Mouse (Mus musculus) hindbrain, embryonic 12.5 days (tissue): ENCODE data around the gene Fam57b. TPM values are rescaled to one million over a fixed set of nuclear protein-coding genes. Genes with fewer than 3 reads are reported as not detected.

Source experiments
- ATAC-seq: fragments of 200-750 bp; cut with Nextera tagmentation; 2 replicates; pipeline ENCODE4 v1.8.0; 2017; ENCODE audit warnings: moderate TSS enrichment; ENCODE audit not compliant: low FRiP score
- H3K27ac ChIP-seq: fragments of 300-500 bp; sonication (generic); 2 replicates; pipeline ENCODE4 v1.5.1; 2016; ENCODE audit warnings: mild to moderate bottlenecking
- H3K27me3 ChIP-seq: fragments of 300-500 bp; sonication (generic); 2 replicates; pipeline ENCODE4 v1.6.1; 2016; ENCODE audit warnings: mild to moderate bottlenecking
- H3K36me3 ChIP-seq: fragments of 300-500 bp; sonication (generic); 2 replicates; pipeline ENCODE4 v1.6.1; 2016; ENCODE audit warnings: mild to moderate bottlenecking
- H3K4me1 ChIP-seq: fragments of 300-500 bp; sonication (generic); 2 replicates; pipeline ENCODE4 v1.6.1; 2016
- H3K4me2 ChIP-seq: fragments of 300-500 bp; sonication (generic); replicated peaks from 2 replicates; pipeline ENCODE4 v1.6.1; 2016; ENCODE audit warnings: mild to moderate bottlenecking
- H3K4me3 ChIP-seq: fragments of 300-500 bp; sonication (generic); 2 replicates; pipeline ENCODE4 v1.5.1; 2016; ENCODE audit warnings: mild to moderate bottlenecking
- H3K9ac ChIP-seq: fragments of 300-500 bp; sonication (generic); 2 replicates; pipeline ENCODE4 v1.6.1; 2016; ENCODE audit warnings: mild to moderate bottlenecking, moderate library complexity
- H3K9me3 ChIP-seq: fragments of 300-500 bp; sonication (generic); replicated peaks from 2 replicates; pipeline ENCODE4 v1.6.1; 2016; ENCODE audit warnings: mild to moderate bottlenecking
- WGBS: fragments of 180-500 bp; shearing (Covaris S2); methylation state at CpG from one replicate; pipeline ENCODE4 v1.1.7; 2016; 5-methylcytosine and 5-hydroxymethylcytosine counted together
- polyA plus RNA-seq: library from polyadenylated mRNA; unstranded; fragments of >200 nt; fragmentation: Nextera tagmentation; extraction: Ambion mirVana; gene quantifications from 2 replicates; pipeline ENCODE4 v1.2.1, GENCODE M21; 2016

Gene Fam57b
- polyA plus RNA-seq, 1 experiment from 2014 or later, result 23.7 TPM

DNA sequence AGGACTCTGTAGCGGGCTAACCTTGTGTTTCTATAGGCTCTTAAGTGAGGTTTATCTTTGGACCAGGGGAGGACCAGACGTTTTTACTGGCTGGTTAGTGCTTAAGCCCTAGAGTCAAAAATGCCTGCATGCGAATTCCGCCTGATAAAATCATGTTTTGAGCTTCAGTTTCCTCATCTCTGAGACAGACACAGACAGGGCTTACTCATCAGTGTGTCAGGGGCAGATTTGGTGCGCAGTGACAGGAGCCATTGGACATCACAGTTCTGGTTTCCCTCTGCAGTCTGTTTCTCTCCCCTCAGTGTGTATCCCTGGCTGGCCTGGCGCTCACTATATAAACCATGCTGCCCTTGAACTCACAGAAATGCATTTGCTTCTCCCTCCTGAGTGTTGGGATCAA, 5.7 kb downstream of the Fam57b start:
- Histone ChIP-seq H3K4me2 (no peak overlapping the region), H3K9me3 (no peaks in the 10 kb centered on the region), H3K4me1 (peaks cover 22% of the 10 kb centered on the region), H3K36me3 (peaks cover 10% of the 10 kb centered on the region; the same call in 1 of the 2 replicates), H3K4me3 (no peak overlapping the region), H3K27me3 (no peaks in the 10 kb centered on the region), H3K9ac (no peak overlapping the region), H3K27ac (no peak overlapping the region)
- ATAC-seq, result no peak
- 91% methylated on average over 6 of the region's 6 CpGs for WGBS

DNA sequence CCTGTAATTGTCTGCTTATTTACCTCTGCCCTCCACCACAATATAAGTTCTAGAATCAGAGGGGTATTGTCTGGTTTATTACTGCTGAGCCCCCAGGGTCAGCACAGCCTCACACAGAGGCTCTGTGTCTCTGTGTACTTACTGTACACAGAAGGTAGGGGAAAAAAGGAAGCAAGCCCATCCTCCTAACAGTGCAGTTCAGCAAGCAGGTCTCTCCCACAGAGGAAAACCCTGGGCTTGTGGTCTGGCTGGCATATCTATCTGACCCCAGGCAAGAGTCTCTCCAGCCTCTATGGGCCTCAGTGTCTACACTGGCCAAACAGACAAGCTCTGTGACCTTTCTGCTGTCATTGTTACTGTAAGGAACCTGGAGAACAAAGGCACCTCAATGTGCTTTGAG, 6.3 kb downstream of the Fam57b start:
- Histone ChIP-seq H3K36me3 (peaks cover 10% of the 10 kb centered on the region; the same call in 1 of the 2 replicates), H3K9ac (no peak overlapping the region), H3K9me3 (no peaks in the 10 kb centered on the region), H3K27ac (no peak overlapping the region), H3K4me3 (no peak overlapping the region), H3K27me3 (no peaks in the 10 kb centered on the region), H3K4me1 (peaks cover 25% of the 10 kb centered on the region), H3K4me2 (no peak overlapping the region)
- ATAC-seq, result no peak

DNA sequence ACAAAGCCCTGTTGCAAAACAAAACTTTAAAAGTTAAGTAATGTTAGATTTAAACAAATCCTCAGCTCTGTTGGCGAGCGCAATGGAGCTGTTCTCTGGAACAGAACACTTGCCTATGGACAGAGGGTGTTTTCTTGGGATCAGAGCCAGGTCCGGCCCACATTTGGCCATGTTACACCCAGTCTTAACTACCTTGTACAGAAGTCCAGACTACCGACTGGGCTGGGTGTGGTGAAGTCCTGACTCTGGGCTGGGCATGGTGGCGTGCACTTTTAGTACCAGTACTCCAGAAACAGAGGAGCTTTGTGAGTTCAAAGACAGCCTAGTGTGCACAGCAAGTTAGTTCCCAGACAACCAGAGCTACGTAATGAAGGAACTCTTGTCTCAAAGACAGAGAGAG, 9.5 kb downstream of the Fam57b start:
- 82% methylated on average over 6 of the region's 6 CpGs for WGBS

DNA sequence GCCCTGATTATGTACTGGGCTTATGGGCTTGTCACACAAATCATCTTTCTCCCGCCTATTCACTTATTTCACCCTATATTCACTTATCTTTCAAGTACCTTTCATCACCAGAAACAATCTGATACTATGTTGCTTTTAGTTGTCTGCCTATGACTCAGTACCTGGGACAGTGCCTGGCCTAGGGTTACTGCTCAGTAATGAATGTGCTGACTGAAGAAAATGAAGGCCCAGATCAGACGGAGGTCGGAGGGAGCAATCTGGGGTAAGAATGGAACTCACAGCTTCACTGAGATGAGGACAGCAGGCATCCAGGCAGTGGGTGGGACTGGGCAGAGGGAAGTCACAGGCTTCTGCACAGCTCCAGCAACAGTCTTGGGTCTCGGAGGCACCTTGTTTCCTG, 9.9 kb downstream of the Fam57b start:
- no peak for ATAC-seq
- peaks cover 10% of the 10 kb centered on the region; the same call in 1 of the 2 replicates for H3K36me3 ChIP-seq
- peak overlapping the region; percentile 83; the same call in 1 of the 2 replicates for H3K9ac ChIP-seq
- no peak overlapping the region for H3K27ac ChIP-seq
- H3K4me1 ChIP-seq, result peaks cover 17% of the 10 kb centered on the region
- peak overlapping the region; percentile 91 for H3K4me2 ChIP-seq
- peak overlapping the region; percentile 64; the same call in 1 of the 2 replicates for H3K4me3 ChIP-seq
- no peaks in the 10 kb centered on the region for H3K27me3 ChIP-seq
- WGBS, result 70% methylated on average over 4 of the region's 4 CpGs
- no peaks in the 10 kb centered on the region for H3K9me3 ChIP-seq

More for the DNA sequence above, 9.5 kb downstream of the Fam57b start:
- Histone ChIP-seq H3K27me3 (no peaks in the 10 kb centered on the region), H3K9ac (no peak overlapping the region), H3K4me2 (no peak overlapping the region), H3K27ac (no peak overlapping the region), H3K4me3 (no peak overlapping the region), H3K36me3 (peaks cover 10% of the 10 kb centered on the region; the same call in 1 of the 2 replicates), H3K9me3 (no peaks in the 10 kb centered on the region), H3K4me1 (peaks cover 17% of the 10 kb centered on the region)
- no peak for ATAC-seq

DNA sequence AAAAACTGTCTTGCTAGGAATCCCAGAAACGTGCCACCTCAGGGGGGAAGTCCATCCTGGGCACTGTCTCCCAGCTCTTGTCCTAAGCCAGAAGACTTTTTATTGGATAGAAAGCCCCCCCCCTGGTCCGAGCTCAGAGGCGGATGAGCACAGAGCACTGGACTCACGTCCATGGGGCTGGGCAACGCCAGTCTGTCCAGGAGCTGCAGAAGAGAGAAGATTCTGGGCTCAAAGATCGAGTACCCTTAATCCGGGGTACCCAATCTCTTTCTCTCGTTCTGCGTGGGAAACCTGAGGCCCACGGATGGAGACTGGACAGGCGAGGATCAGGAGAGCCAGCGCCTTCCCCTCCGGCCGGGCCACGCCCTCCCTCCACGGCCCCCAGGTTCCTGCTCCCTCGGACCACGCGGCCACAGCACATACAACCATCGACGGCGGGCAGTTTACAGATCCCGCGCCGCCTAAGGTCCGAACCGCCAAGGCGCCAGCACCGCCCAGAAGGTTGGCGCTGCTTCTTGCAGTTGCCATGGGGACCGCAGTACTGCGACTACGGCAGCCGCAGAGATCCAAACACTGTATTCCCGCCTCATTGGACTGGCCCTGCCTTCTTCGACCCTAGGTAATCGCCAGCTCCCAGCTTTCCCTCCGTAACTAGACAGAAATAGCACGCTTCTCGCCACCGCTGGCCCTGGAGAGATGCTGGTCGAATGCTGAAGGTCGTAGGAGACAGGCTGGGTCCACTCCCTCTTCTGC, 11.4 kb downstream of the Fam57b start:
- no peaks in the 10 kb centered on the region for H3K9me3 ChIP-seq
- ATAC-seq, result peak; percentile 90
- H3K4me2 ChIP-seq, result peak overlapping the region; percentile 91
- under 1% methylated on average over 43 of the region's 43 CpGs for WGBS
- peak overlapping the region; percentile 83 for H3K9ac ChIP-seq
- H3K4me3 ChIP-seq, result peak overlapping the region; percentile 64
- no peaks in the 10 kb centered on the region for H3K27me3 ChIP-seq
- peaks cover 4% of the 10 kb centered on the region; the same call in 1 of the 2 replicates for H3K36me3 ChIP-seq
- H3K27ac ChIP-seq, result peak overlapping the region; percentile 77
- H3K4me1 ChIP-seq, result peaks cover 17% of the 10 kb centered on the region

DNA sequence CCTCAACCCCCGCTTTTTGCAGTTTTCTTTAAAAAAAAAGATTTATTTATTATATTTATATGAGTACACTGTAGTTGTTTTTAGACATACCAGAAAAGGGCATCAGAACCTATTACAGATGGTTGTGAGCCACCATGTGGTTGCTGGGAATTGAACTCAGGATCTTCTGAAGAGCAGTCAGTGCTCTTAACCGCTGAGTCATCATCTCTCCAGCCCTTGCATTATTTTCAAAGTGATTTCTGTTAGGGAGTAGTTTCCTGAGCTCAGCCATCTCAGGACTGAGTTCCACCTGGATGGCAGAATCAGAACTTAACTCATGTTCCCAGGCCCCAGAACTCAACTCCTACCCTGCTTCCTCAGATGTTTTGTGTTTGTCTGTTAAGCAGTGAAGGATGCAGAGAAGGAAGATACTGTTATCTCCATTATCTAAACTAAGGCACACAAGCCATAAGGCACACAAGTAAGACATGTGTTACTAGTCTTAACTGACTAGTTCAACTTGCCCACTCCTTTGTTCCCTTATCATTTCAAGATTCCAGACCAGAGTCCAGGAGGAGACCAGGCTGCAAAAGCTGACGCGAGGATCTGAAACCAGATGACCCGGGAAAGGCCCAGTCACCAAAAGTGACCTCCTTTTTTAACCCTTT, 12.4 kb downstream of the Fam57b start:
- no peaks in the 10 kb centered on the region for H3K36me3 ChIP-seq
- no peak overlapping the region for H3K4me3 ChIP-seq
- H3K27ac ChIP-seq, result no peak overlapping the region
- no peaks in the 10 kb centered on the region for H3K27me3 ChIP-seq
- 0 out of 2 replicates have a peak overlapping the region, but pooled peaks have one; percentile 91 for H3K4me2 ChIP-seq
- peak overlapping the region; percentile 83; the same call in 1 of the 2 replicates for H3K9ac ChIP-seq
- no peaks in the 10 kb centered on the region for H3K9me3 ChIP-seq
- ATAC-seq, result no peak
- H3K4me1 ChIP-seq, result peaks cover 17% of the 10 kb centered on the region
- 59% methylated on average over 5 of the region's 5 CpGs for WGBS

DNA sequence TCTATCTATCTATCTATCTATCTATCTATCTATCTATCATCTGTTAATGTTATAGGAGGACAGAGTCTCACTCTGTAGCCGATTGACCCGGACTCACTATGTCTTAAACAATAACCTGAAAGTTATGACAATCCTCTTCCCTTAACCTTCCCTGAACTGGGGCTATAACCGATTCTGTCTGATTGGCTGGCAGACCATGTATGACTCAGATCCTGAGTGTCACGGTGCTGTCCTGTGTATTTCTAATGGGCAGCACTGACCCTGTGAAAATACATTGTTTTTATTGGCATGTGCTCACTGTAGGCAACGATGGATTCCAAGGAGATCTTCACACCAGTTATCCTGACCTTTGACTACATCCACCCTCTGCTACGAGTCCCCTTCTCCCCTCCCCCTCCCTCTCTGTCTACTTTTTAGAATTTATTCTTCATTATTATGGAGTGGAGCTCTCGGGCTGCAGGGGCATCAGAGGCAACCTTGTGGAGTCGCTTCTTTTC, 18.3 kb downstream of the Fam57b start:
- Histone ChIP-seq H3K9me3 (no peaks in the 10 kb centered on the region), H3K4me3 (no peak overlapping the region), H3K36me3 (no peaks in the 10 kb centered on the region), H3K9ac (no peak overlapping the region), H3K27ac (no peak overlapping the region), H3K27me3 (no peaks in the 10 kb centered on the region), H3K4me1 (no peaks in the 10 kb centered on the region), H3K4me2 (no peak overlapping the region)
- ATAC-seq, result no peak
- WGBS, result 52% methylated on average over 8 of the region's 8 CpGs

DNA sequence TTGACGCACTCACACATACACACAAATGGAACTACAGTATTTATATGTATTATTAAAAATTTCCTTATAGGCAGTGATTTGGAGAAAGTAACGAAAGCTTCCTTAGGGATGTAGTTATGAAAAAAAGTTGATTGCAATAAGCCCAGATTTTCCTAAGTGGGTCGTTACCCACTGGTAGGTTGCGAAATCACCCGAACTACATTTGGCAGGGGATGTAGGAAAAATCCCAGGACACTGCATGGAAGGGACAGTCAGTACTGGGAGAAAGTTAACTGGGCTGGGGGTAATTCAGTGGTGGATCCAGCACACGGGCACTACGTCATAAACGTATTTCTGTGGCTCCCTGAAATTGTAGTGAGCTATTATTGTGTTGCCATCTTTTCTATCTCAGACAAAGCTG, 19.0 kb downstream of the Fam57b start:
- Histone ChIP-seq H3K9me3 (no peaks in the 10 kb centered on the region), H3K4me3 (no peak overlapping the region), H3K27ac (no peak overlapping the region), H3K36me3 (no peaks in the 10 kb centered on the region), H3K4me2 (no peak overlapping the region), H3K4me1 (no peaks in the 10 kb centered on the region), H3K27me3 (no peaks in the 10 kb centered on the region), H3K9ac (no peak overlapping the region)
- WGBS, result 88% methylated on average over 8 of the region's 8 CpGs
- no peak for ATAC-seq

DNA sequence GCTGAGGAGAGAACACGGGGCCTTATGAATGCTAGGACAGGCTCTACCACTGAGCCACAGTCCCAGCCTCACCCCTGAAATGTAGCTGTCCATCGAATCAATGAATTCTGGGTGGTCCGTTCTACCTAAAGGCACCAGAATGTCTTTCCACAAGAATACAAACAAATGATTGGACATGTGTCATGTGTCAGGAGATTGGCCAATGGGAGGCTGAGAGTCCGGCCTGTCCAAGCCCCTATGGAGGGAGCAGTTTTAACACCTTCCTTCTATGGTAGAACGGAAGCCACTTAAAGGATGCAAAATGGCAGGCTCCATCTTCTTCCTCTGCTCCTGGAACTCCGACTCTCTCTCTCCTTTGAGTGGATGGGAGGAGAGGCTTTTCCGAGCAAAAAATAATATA, 20.1 kb downstream of the Fam57b start:
- WGBS, result 90% methylated on average over 7 of the region's 7 CpGs
- Histone ChIP-seq H3K27ac (no peak overlapping the region), H3K9ac (no peak overlapping the region), H3K27me3 (peaks cover 5% of the 10 kb centered on the region; the same call in 1 of the 2 replicates), H3K9me3 (no peaks in the 10 kb centered on the region), H3K4me1 (peaks cover 7% of the 10 kb centered on the region), H3K4me2 (no peak overlapping the region), H3K36me3 (no peaks in the 10 kb centered on the region), H3K4me3 (no peak overlapping the region)
- no peak for ATAC-seq

DNA sequence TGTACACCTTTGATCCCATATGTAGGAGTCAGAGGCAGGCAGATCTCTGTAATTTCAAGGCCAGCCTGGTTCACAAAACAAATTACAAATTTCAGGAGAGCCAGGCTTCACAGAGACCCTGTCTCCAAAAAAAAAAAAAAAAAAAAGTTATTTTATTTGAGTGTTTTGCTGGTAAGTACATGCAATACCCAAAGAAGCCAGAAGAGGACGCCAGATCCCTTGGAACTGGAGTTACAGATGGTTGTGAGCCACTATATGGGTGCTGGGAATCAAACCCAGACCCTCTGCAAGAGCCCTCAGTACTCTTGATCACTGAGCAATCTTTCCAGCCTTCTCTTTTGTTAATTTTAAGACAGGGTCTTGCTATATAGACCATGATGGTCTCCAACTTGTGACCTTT, 21.4 kb downstream of the Fam57b start:
- H3K4me2 ChIP-seq, result no peak overlapping the region
- ATAC-seq, result no peak
- WGBS, result 41% methylated on average over 1 of the region's 1 CpGs
- peaks cover 8% of the 10 kb centered on the region; the same call in 1 of the 2 replicates for H3K27me3 ChIP-seq
- H3K4me1 ChIP-seq, result peaks cover 12% of the 10 kb centered on the region
- H3K9ac ChIP-seq, result no peak overlapping the region
- no peak overlapping the region for H3K27ac ChIP-seq
- no peaks in the 10 kb centered on the region for H3K36me3 ChIP-seq
- H3K4me3 ChIP-seq, result no peak overlapping the region
- H3K9me3 ChIP-seq, result no peaks in the 10 kb centered on the region

DNA sequence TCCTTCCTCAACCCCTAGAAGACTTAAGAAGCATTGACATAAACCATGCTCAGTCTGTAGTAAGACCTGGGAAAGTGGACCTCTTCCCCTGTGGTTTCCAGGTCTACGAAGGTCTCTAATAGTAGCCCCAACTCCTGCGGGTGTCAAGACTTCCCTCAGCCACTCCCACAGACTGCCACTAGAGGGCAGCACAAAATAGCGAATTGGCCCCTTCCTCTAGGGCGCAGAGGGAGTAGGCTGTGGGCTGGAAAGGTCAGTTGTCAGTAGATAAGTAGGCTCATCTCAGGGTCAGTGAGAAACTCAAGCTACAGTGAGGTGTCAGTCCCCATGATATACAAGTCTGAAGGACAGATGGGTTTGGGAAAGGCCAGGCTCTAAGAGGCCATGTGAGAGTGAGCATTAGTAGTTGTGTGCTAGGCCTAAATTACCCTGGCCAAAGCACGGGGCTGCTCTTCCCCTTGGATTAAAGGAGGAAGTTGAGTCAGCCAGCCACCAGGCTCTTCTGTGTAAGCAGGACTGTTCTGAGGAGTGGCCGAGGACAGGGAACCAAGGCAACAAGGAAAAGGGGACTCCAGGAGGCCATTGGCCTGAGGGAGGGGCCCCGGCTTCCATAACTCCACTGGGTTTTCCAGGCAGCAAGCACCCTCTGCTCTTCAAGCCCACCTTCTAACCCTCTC, 24.5 kb downstream of the Fam57b start:
- 23% methylated on average over 7 of the region's 7 CpGs for WGBS
- H3K4me3 ChIP-seq, result peak overlapping the region; percentile 59; the same call in 1 of the 2 replicates
- peaks cover 26% of the 10 kb centered on the region for H3K4me1 ChIP-seq
- ATAC-seq, result peak; percentile 13; the same call in 1 of the 2 replicates
- H3K9ac ChIP-seq, result peak overlapping the region; percentile 84; the same call in 1 of the 2 replicates
- peaks cover 25% of the 10 kb centered on the region for H3K27me3 ChIP-seq
- peak overlapping the region; percentile 71 for H3K4me2 ChIP-seq
- H3K27ac ChIP-seq, result peak overlapping the region; percentile 91
- H3K9me3 ChIP-seq, result no peaks in the 10 kb centered on the region
- no peaks in the 10 kb centered on the region for H3K36me3 ChIP-seq

DNA sequence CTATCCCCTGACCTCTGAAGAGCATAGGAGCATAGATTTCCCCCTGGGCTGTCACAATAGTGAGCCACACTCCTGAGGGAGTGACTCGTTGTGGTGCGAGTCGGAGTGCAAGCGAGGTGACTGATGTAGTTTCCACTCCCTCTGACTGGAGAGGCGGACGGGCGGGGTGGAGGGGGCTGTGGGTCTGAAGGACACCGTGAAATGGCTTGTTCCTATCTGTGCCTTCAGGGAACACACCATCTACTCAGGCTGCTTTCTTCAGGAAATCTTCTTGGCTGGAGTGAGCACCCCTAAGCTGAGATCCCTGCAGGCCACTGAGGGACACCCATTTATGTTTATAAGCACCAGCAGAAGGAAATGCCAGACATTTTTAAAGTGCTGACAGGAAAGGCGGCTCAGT, 25.3 kb downstream of the Fam57b start:
- 5% methylated on average over 9 of the region's 9 CpGs for WGBS

More for the DNA sequence above, 25.3 kb downstream of the Fam57b start:
- peak overlapping the region; percentile 59 for H3K4me3 ChIP-seq
- peak overlapping the region; percentile 84 for H3K9ac ChIP-seq
- ATAC-seq, result peak; percentile 45
- no peaks in the 10 kb centered on the region for H3K9me3 ChIP-seq
- H3K4me1 ChIP-seq, result peaks cover 26% of the 10 kb centered on the region
- peak overlapping the region; percentile 71 for H3K4me2 ChIP-seq
- H3K27ac ChIP-seq, result peak overlapping the region; percentile 91
- no peaks in the 10 kb centered on the region for H3K36me3 ChIP-seq
- H3K27me3 ChIP-seq, result peaks cover 25% of the 10 kb centered on the region
